18 mouse cellular contexts compared by ENCODE assay signal in genomic region chr5:100466624-100467023, GRCm38 (mm10). TPM values are rescaled to one million over a fixed set of nuclear protein-coding genes. Genes with fewer than 3 reads are reported as not detected.
A peak's percentile ranks its signal among the peaks of the same experiment; 100 is the strongest.
DNase-seq lines count a peak whose midpoint lies in the region; ATAC-seq and TF ChIP-seq lines count a peak whose summit lies in the region.
"Had no signal": no experiment of that assay in that cellular context is flagged by ENCODE, and none has a peak within 500 bp of the region (broad histone marks: within the 10 kb centered on the region; RNA-seq: fewer than 3 reads in every experiment).

No protein-coding gene starts in this region.

- peak; percentile 97 for ATAC-seq in common myeloid progenitor, adult 5-6 weeks (replicated peaks; ENCODE audit: low read depth, poor library complexity, severe bottlenecking)
- no peak for ATAC-seq in hindbrain, embryonic 13.5 days (ENCODE audit: low FRiP score)
- ATAC-seq: midbrain, embryonic 15.5 days had no signal

- DNase-seq in 416B (ENCODE audit: low read depth): peak; percentile 97
- no peak for DNase-seq in left cerebral cortex, postnatal 4 days
- DNase-seq in left cerebral cortex, adult 8-10 months (ENCODE audit: low spot score in 2 of 2): no peak
- no peak for DNase-seq in adrenal gland, postnatal 10 days
- DNase-seq: cerebellum, postnatal 25 days; kidney, adult 9 months; right cerebral cortex, postnatal 14 days; thymus, adult 18-20 months had no signal

- H3K27ac ChIP-seq in macrophage: peak overlapping the region; percentile 58
- H3K27ac ChIP-seq in hindbrain, embryonic 13.5 days: no peak overlapping the region
- H3K27ac ChIP-seq: embryonic facial prominence, embryonic 13.5 days; forebrain, embryonic 12.5 days; hindbrain, embryonic 12.5 days; lung, embryonic 15.5 days; midbrain, embryonic 15.5 days had no signal

- H3K4me2 ChIP-seq in hindbrain, embryonic 13.5 days: no peak overlapping the region
- H3K4me2 ChIP-seq: embryonic facial prominence, embryonic 13.5 days; forebrain, embryonic 12.5 days; heart, embryonic 12.5 days; hindbrain, embryonic 12.5 days; lung, embryonic 15.5 days; midbrain, embryonic 15.5 days had no signal

- no peaks in the 10 kb centered on the region for H3K9me3 ChIP-seq in E14TG2a.4 (ENCODE audit: low read length)
- H3K9me3 ChIP-seq in hindbrain, embryonic 13.5 days: no peaks in the 10 kb centered on the region
- H3K9me3 ChIP-seq: embryonic facial prominence, embryonic 13.5 days; forebrain, embryonic 12.5 days; heart, embryonic 12.5 days; hindbrain, embryonic 12.5 days; lung, embryonic 15.5 days; midbrain, embryonic 15.5 days had no signal

- H3K4me3 ChIP-seq in E14TG2a.4 (replicated peaks; ENCODE audit: low read length) (0 out of 2 replicates have a peak overlapping the region, but pooled peaks have one; percentile 18), macrophage (ENCODE audit: inconsistent target) (no peak overlapping the region)
- no peak overlapping the region for H3K4me3 ChIP-seq in hindbrain, embryonic 13.5 days
- H3K4me3 ChIP-seq: embryonic facial prominence, embryonic 13.5 days; forebrain, embryonic 12.5 days; heart, embryonic 12.5 days; hindbrain, embryonic 12.5 days; lung, embryonic 15.5 days; midbrain, embryonic 15.5 days had no signal

- H3K9ac ChIP-seq in hindbrain, embryonic 13.5 days: no peak overlapping the region
- H3K9ac ChIP-seq: embryonic facial prominence, embryonic 13.5 days; forebrain, embryonic 12.5 days; heart, embryonic 12.5 days; hindbrain, embryonic 12.5 days; lung, embryonic 15.5 days; midbrain, embryonic 15.5 days had no signal

- peaks cover 44% of the 10 kb centered on the region; the same call in 1 of the 2 replicates for H3K79me2 ChIP-seq in macrophage (ENCODE audit: inconsistent target)

- H3K27me3 ChIP-seq in E14TG2a.4 (ENCODE audit: insufficient read depth, low read length): no peaks in the 10 kb centered on the region
- no peaks in the 10 kb centered on the region for H3K27me3 ChIP-seq in hindbrain, embryonic 13.5 days
- H3K27me3 ChIP-seq: embryonic facial prominence, embryonic 13.5 days; forebrain, embryonic 12.5 days; heart, embryonic 12.5 days; hindbrain, embryonic 12.5 days; lung, embryonic 15.5 days; midbrain, embryonic 15.5 days had no signal

- peaks cover 13% of the 10 kb centered on the region for H3K36me3 ChIP-seq in E14TG2a.4 (ENCODE audit: insufficient read depth, low read length)
- no peaks in the 10 kb centered on the region for H3K36me3 ChIP-seq in macrophage (ENCODE audit: inconsistent target)
- H3K36me3 ChIP-seq in hindbrain, embryonic 13.5 days: peaks cover 9% of the 10 kb centered on the region
- H3K36me3 ChIP-seq: midbrain, embryonic 15.5 days had no signal

- no peak for TF ChIP-seq CTCF in E14TG2a.4 (conservative IDR thresholded peaks at IDR 0.05; ENCODE audit: low read length)

- intact Hi-C loops in left cerebral cortex, postnatal 4 days (cut with DNase I): no loop called here

- peaks cover 68% of the 10 kb centered on the region for H3K4me1 ChIP-seq in E14TG2a.4 (replicated peaks; ENCODE audit: low read depth, low read length)
- no peaks in the 10 kb centered on the region for H3K4me1 ChIP-seq in hindbrain, embryonic 13.5 days (replicated peaks)
- H3K4me1 ChIP-seq: embryonic facial prominence, embryonic 13.5 days; forebrain, embryonic 12.5 days; hindbrain, embryonic 12.5 days; lung, embryonic 15.5 days; midbrain, embryonic 15.5 days had no signal

- WGBS in macrophage (ENCODE audit: missing documents): 30% methylated on average over 9 of the region's 10 CpGs
- WGBS in hindbrain, embryonic 13.5 days: 88% methylated on average over 10 of the region's 10 CpGs

RNA-seq across cellular contexts. Expression of gene Lin54, which starts 33.8 kb away (rescaled TPM):
- total RNA-seq in common myeloid progenitor, adult 5-6 weeks (2017): 31.5 and 38.7 TPM in 2 replicates
- 10 to 100 TPM; 10.3 to 60.6 (median 22.8) TPM for total RNA-seq in macrophage (2018; cell fraction: chromatin; rRNA removed)
- 10 to 100 TPM in 25 of 26 experiments, 1 to 10 TPM in 1; 9.7 to 14.3 (median 12.2) TPM for total RNA-seq in macrophage (2018; cell fraction: cytosol; rRNA removed)
- 10 to 100 TPM; 10.1 to 37.5 (median 20.8) TPM for total RNA-seq in macrophage (2018; cell fraction: nucleus; rRNA removed)
- 8.7 to 13.7 TPM (median 11.2 TPM) in 3 replicates for polyA plus RNA-seq in macrophage (2018)
- total RNA-seq in left cerebral cortex, postnatal 4 days (2021): 10 to 100 TPM; 18.4 to 18.6 TPM
- 10 to 100 TPM; 24.4 to 26.8 (median 25.6) TPM for total RNA-seq in left cerebral cortex, adult 8-10 months (2022)
- 8.3 and 8.4 TPM in 2 replicates for polyA plus RNA-seq in hindbrain, embryonic 13.5 days (2015; fragmentation: Nextera tagmentation; extraction: Ambion mirVana)
- 10 to 100 TPM; 12.6 to 13.0 TPM for total RNA-seq in adrenal gland, postnatal 10 days (2021)

RNA-seq across cellular contexts. Expression of gene Sec31a, which starts 50.6 kb away (rescaled TPM):
- 116 and 137 TPM in 2 replicates for total RNA-seq in common myeloid progenitor, adult 5-6 weeks (2017)
- total RNA-seq in macrophage (2018; cell fraction: chromatin; rRNA removed): 100 to 1,000 TPM in 10 of 26 experiments, 10 to 100 TPM in 16; 39.1 to 170 (median 89.4) TPM
- total RNA-seq in macrophage (2018; cell fraction: cytosol; rRNA removed): 100 to 1,000 TPM in 1 of 26 experiments, 10 to 100 TPM in 25; 71.2 to 105 (median 86.6) TPM
- total RNA-seq in macrophage (2018; cell fraction: nucleus; rRNA removed): 100 to 1,000 TPM in 8 of 26 experiments, 10 to 100 TPM in 18; 42.3 to 134 (median 82.5) TPM
- polyA plus RNA-seq in macrophage (2018): 76.4 to 148 TPM (median 91.1 TPM) in 3 replicates
- total RNA-seq in left cerebral cortex, postnatal 4 days (2021): 100 to 1,000 TPM; 104 to 115 TPM
- total RNA-seq in left cerebral cortex, adult 8-10 months (2022): 100 to 1,000 TPM; 107 to 120 (median 115) TPM
- polyA plus RNA-seq in hindbrain, embryonic 13.5 days (2015; fragmentation: Nextera tagmentation; extraction: Ambion mirVana): 95.9 and 98.2 TPM in 2 replicates
- 100 to 1,000 TPM; 149 to 150 TPM for total RNA-seq in adrenal gland, postnatal 10 days (2021)

RNA-seq across cellular contexts. Expression of gene Cops4, which starts 51.5 kb away (rescaled TPM):
- total RNA-seq in common myeloid progenitor, adult 5-6 weeks (2017): 124 and 138 TPM in 2 replicates
- 10 to 100 TPM; 15.8 to 70.1 (median 37.5) TPM for total RNA-seq in macrophage (2018; cell fraction: chromatin; rRNA removed)
- 10 to 100 TPM; 27.7 to 50.9 (median 41.2) TPM for total RNA-seq in macrophage (2018; cell fraction: cytosol; rRNA removed)
- total RNA-seq in macrophage (2018; cell fraction: nucleus; rRNA removed): 10 to 100 TPM in 25 of 26 experiments, 1 to 10 TPM in 1; 9.6 to 45.9 (median 23.5) TPM
- 39.5 to 73.9 TPM (median 51.8 TPM) in 3 replicates for polyA plus RNA-seq in macrophage (2018)
- total RNA-seq in left cerebral cortex, postnatal 4 days (2021): 10 to 100 TPM; 80.3 to 83.3 TPM
- 10 to 100 TPM; 82.2 to 89.7 (median 88.3) TPM for total RNA-seq in left cerebral cortex, adult 8-10 months (2022)
- 192 and 196 TPM in 2 replicates for polyA plus RNA-seq in hindbrain, embryonic 13.5 days (2015; fragmentation: Nextera tagmentation; extraction: Ambion mirVana)
- 10 to 100 TPM; 70.1 to 73.6 TPM for total RNA-seq in adrenal gland, postnatal 10 days (2021)
